Mouse (Mus musculus) brown adipose tissue, adult 24 weeks (tissue): ENCODE measurements around the gene Plin3. TPM values are rescaled to one million over a fixed set of nuclear protein-coding genes. Genes with fewer than 3 reads are reported as not detected.
A peak's percentile ranks its signal among the peaks of the same experiment; 100 is the strongest.

ENCODE experiments used
- H3K27ac ChIP-seq: fragments of 200-500 bp; replicated peaks from 2 replicates; pipeline ENCODE4 v1.5.1; 2012; ENCODE audit warnings: low read depth, mild to moderate bottlenecking, low read length
- H3K4me1 ChIP-seq: fragments of 200-500 bp; 2 replicates; pipeline ENCODE4 v1.6.1; 2012; ENCODE audit warnings: low read length, mixed read lengths; ENCODE audit not compliant: control insufficient read depth, insufficient read depth, insufficient read length
- H3K4me3 ChIP-seq: fragments of 200-500 bp; 2 replicates; pipeline ENCODE4 v1.5.1; 2012; ENCODE audit warnings: low read depth, mild to moderate bottlenecking, low read length, moderate library complexity; ENCODE audit not compliant: insufficient read depth
- polyA plus RNA-seq: library from polyadenylated mRNA; stranded (reverse); fragments of >200 nt; gene quantifications from 2 replicates; pipeline ENCODE4 v1.2.4, GENCODE M21; 2012; ENCODE audit not compliant: missing spikeins, insufficient read depth, insufficient read length

The Plin3 gene
- polyA plus RNA-seq, 1 experiment, result 62.9 TPM

DNA sequence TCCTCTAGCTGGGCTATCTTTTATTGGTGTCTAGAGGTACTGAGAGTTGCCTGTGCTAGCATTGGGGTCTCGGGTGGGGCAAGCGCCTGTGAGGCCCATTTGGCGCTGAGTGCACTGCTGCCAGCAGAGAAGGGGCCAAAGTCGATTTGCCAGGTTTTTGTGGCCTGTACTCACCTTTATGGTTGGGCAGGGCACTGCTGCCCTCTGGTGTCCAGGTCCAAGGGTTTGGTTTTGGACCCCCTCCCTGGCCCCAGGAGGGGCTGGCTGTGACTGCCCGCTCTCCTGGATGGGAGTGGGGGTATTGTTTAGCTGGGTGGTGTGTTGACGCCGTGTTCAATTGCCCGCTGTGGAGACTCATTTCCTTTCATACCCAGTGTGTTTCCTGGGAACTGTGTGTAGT, 13.2 kb upstream of the Plin3 start:
- no peak overlapping the region for H3K4me3 ChIP-seq

DNA sequence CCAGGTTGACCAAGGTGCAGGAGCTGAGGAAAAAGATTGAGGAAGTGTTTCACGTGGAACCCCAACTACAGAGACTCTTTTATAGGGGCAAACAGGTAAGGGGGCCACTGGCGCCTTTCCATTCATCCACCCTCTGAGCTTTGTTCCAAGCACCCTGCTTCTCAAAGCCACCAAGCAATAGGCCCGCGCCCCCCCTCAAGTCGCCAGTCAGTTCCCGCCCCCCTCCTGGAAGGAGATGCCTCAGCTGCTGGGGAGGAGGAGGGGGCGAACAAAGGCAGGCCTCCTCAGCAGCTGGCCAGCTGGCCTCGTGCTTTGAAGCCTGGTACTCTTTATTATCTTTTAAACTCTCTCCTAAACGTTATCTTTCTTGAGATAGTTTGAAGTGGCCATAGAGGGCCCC, 12.5 kb upstream of the Plin3 start:
- Histone ChIP-seq H3K4me1 (peaks cover 8% of the 10 kb centered on the region), H3K4me3 (peak overlapping the region; percentile 68; the same call in 1 of the 2 replicates), H3K27ac (no peak overlapping the region)

More for the DNA sequence above, 13.2 kb upstream of the Plin3 start:
- peaks cover 8% of the 10 kb centered on the region for H3K4me1 ChIP-seq
- no peak overlapping the region for H3K27ac ChIP-seq

- Histone ChIP-seq H3K27ac (no peak overlapping the region), H3K4me3 (peak overlapping the region; percentile 68), H3K4me1 (peaks cover 10% of the 10 kb centered on the region)
These were observed 12.0 kb upstream of the Plin3 start for GRCm38 (mm10) chr17:56304718-56305117.

GRCm38 (mm10) chr17:56303847-56304586, 11.3 kb upstream of the Plin3 start:
- no peak overlapping the region for H3K27ac ChIP-seq
- peak overlapping the region; percentile 68 for H3K4me3 ChIP-seq
- peaks cover 10% of the 10 kb centered on the region for H3K4me1 ChIP-seq

- Histone ChIP-seq H3K4me1 (peaks cover 10% of the 10 kb centered on the region), H3K27ac (peak within 1 kb of the TSS; percentile 65), H3K4me3 (peak within 1 kb of the TSS; percentile 68)
These were observed 10.6 kb upstream of the Plin3 start, which contains the start of gene Uhrf1 for GRCm38 (mm10) chr17:56303160-56303846. Gene Uhrf1, plus strand, starts transcription at chr17:56303321.

DNA sequence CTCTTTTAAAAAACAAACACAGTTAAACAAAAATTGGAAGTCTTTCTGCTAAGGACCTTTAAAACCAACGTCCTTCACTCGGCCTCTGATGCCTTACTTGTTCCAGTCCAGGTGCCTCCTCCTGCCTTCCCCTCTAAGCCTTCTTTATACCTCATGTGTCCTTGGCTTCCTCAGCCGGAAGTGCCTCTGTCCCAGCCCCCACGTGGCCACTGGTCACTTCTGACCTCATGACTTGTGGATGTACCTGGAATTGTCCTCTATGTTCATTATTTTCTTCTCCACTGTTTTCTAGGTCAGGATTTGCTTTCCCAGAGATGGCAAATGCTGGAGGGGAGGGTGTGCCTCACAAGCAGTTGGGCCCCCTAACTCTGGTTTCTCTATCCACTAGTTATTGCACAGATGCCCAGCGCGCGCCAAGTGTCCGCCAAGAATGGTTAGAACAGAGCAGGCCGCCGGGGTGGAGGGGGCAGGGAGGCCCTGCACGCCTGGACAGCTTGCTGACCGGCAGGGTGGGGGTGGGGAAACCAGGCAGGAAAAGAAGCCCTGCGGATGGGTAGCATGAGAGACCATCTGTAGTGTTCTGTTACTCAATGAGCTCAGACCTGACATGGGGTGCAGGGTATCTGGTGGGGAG, 9.8 kb upstream of the Plin3 start:
- H3K27ac ChIP-seq, result peak overlapping the region; percentile 65
- H3K4me3 ChIP-seq, result peak overlapping the region; percentile 21; the same call in 1 of the 2 replicates
- H3K4me1 ChIP-seq, result peaks cover 10% of the 10 kb centered on the region

GRCm38 (mm10) chr17:56300186-56300585, 7.5 kb upstream of the Plin3 start, which contains the start of gene Arrdc5:
Gene Arrdc5, minus strand, starts transcription at chr17:56300286.
- peaks cover 10% of the 10 kb centered on the region for H3K4me1 ChIP-seq
- H3K4me3 ChIP-seq, result no peak within 1 kb of the TSS
- H3K27ac ChIP-seq, result peak within 1 kb of the TSS; percentile 58

DNA sequence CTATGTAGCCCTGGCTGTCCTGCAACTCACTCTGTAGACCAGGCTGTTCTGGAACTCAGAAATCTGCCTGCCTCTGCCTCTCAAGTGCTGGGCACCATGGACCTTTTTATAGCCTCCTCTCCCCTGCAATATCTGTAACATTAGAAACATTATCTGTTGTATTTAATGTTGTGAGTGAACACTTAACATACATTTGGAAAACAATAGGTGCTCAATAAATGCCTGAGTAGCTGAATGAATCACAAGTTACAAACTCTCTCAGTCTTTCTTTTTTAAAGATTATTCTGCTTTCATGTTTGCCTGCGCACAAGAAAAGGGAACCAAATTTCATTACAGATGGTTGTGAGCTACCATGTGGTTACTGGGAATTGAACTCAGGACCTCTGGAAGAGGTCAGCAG, 5.6 kb upstream of the Plin3 start:
- Histone ChIP-seq H3K27ac (no peak overlapping the region), H3K4me1 (peaks cover 10% of the 10 kb centered on the region), H3K4me3 (no peak overlapping the region)

GRCm38 (mm10) chr17:56296201-56296600, 3.5 kb upstream of the Plin3 start:
- H3K27ac ChIP-seq, result no peak overlapping the region
- H3K4me1 ChIP-seq, result peaks cover 13% of the 10 kb centered on the region; the same call in 1 of the 2 replicates
- no peak overlapping the region for H3K4me3 ChIP-seq

DNA sequence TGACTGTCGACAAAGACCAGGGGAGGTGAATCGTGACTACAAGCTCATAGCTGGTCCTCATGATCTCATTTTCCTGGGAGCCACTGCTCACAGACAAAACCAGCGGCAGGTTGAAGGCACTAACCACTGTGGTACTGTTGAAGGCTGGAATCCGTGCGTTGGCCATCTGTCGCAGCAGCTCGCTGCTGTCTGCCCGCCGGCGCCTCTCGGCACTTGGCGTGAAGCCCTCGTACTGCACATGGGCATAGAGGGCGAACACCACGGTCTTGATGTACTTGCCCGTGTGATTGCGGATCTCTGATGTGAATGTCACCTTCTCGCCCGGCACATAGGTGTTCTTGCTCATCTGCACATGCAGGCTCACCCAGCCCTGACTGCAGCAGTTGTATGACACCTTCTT, 1.6 kb upstream of the Plin3 start:
- Histone ChIP-seq H3K27ac (no peak overlapping the region), H3K4me3 (no peak overlapping the region), H3K4me1 (peaks cover 12% of the 10 kb centered on the region)

- Histone ChIP-seq H3K27ac (no peak overlapping the region), H3K4me3 (no peak overlapping the region)
These were observed 618 bp upstream of the Plin3 start for GRCm38 (mm10) chr17:56293291-56293690.

DNA sequence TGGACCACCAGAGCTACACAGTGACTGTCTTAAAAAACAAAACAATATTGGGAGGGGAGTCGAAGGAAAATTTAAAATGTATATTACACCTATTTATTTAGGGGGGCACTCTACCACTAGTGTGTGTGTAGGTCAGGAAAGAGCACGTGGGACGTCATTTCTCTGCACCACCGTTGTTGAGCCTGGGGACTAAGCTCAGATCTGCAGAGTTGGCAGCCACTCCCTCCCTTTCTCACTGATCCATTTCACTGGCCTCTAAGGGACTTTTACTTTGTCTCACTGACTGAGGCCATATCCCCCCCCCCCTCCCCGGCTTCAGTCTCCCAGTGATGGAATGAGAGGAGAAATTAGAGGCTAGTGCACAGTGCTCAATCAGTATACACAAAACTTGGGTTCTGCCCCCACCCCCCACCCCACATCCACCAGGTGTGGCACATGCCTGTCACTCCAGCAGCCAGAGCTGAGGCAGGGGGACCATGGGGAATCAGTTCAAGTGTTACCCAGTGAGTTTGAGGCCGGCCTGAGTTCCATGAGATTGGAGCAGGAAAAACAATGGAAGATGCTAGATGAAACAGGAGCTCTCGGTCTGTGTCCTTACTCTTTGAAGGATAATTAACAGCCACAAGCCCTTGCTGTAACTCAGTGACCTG, 722 bp downstream of the Plin3 start:
- H3K4me3 ChIP-seq, result no peak overlapping the region
- peaks cover 17% of the 10 kb centered on the region for H3K4me1 ChIP-seq
- peak overlapping the region; percentile 91 for H3K27ac ChIP-seq

More at GRCm38 (mm10) chr17:56293291-56293690, 618 bp upstream of the Plin3 start:
- peaks cover 14% of the 10 kb centered on the region for H3K4me1 ChIP-seq

DNA sequence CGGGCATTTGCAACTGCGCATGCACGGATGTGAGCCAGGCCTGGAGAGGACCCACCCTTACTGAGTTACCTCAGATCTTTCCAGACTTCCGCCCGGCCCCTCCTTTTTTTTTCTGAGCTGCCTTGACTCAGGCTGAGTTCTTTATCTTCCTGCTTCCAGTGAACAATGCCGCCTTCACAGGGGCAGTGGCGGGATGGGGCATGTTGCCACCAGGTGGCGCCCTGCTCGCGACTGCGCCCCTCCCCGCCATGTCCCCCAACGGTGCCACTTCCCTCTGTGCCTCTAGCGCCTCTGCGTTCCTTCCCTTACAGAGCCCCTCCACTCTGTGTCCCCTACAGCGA, 1.5 kb downstream of the Plin3 start:
- Histone ChIP-seq H3K27ac (peak overlapping the region; percentile 91), H3K4me3 (peak overlapping the region; percentile 72)

GRCm38 (mm10) chr17:56290388-56291170, 2.1 kb downstream of the Plin3 start:
- Histone ChIP-seq H3K4me3 (peak overlapping the region; percentile 72), H3K4me1 (peaks cover 17% of the 10 kb centered on the region), H3K27ac (peak overlapping the region; percentile 77)

More for the DNA sequence above, 1.5 kb downstream of the Plin3 start:
- H3K4me1 ChIP-seq, result peaks cover 17% of the 10 kb centered on the region
